Mouse (Mus musculus): ENCODE measurements around the gene Fam98b. TPM values are rescaled to one million over a fixed set of nuclear protein-coding genes. Genes with fewer than 3 reads are reported as not detected.
A peak's percentile ranks its signal among the peaks of the same experiment; 100 is the strongest.

Gene Fam98b
- polyA plus RNA-seq, 1 experiment from 2014 or later: 19.2 TPM

GRCm38 (mm10) chr2:117241953-117242352 lies 7.6 kb upstream of the Fam98b start:
- 83% methylated on average over 4 of the region's 4 CpGs for WGBS
- no peak for DNase-seq (ENCODE audit: low spot score)
- H3K27me3 ChIP-seq (ENCODE audit: low read depth, poor library complexity, severe bottlenecking): no peaks in the 10 kb centered on the region

GRCm38 (mm10) chr2:117250001-117250510 lies 517 bp downstream of the Fam98b start:
- under 1% methylated on average over 24 of the region's 24 CpGs for WGBS

More at GRCm38 (mm10) chr2:117241953-117242352, 7.6 kb upstream of the Fam98b start:
- no peaks in the 10 kb centered on the region for H3K4me1 ChIP-seq
- no peak overlapping the region for H3K27ac ChIP-seq
- H3K36me3 ChIP-seq: no peaks in the 10 kb centered on the region
- no peaks in the 10 kb centered on the region for H3K9me3 ChIP-seq (replicated peaks)
- H3K4me3 ChIP-seq: no peak overlapping the region

DNA sequence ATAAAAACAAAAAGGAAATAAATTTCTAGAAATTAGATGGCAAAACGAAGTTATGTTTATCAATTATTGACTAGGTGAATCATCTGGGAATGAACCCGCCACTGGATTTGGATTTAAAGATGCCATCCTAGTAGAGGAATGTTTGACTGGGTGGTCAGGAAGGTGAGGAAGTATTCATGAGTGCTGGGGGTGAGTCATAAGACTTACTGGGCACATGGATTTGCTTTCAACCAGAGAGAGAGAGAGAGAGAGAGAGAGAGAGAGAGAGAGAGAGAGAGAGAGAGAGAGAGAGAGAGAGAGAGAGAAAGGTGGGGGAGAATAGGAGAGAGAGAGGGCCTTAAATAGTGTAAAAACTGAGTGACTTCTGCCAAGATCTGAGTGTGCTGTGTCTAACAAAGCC lies 5.9 kb downstream of the Fam98b start:
- H3K4me1 ChIP-seq: peaks cover 8% of the 10 kb centered on the region
- H3K36me3 ChIP-seq: peaks cover 37% of the 10 kb centered on the region
- 98% methylated on average over 2 of the region's 2 CpGs for WGBS
- H3K27ac ChIP-seq: no peak overlapping the region
- no peaks in the 10 kb centered on the region for H3K27me3 ChIP-seq (ENCODE audit: low read depth, poor library complexity, severe bottlenecking)
- no peak for DNase-seq (ENCODE audit: low spot score)
- H3K4me3 ChIP-seq: no peak overlapping the region
- no peaks in the 10 kb centered on the region for H3K9me3 ChIP-seq (replicated peaks)

More at GRCm38 (mm10) chr2:117250001-117250510, 517 bp downstream of the Fam98b start:
- Histone ChIP-seq H3K27me3 (ENCODE audit: low read depth, poor library complexity, severe bottlenecking) (no peaks in the 10 kb centered on the region), H3K4me3 (peak overlapping the region; percentile 78), H3K9me3 (replicated peaks) (no peaks in the 10 kb centered on the region), H3K27ac (peak overlapping the region; percentile 96), H3K4me1 (peaks cover 10% of the 10 kb centered on the region), H3K36me3 (peaks cover 11% of the 10 kb centered on the region)
- no peak for DNase-seq (ENCODE audit: low spot score)

- no peaks in the 10 kb centered on the region for H3K4me1 ChIP-seq
- H3K27ac ChIP-seq: no peak overlapping the region
- DNase-seq (ENCODE audit: low spot score): no peak
- no peaks in the 10 kb centered on the region for H3K27me3 ChIP-seq (ENCODE audit: low read depth, poor library complexity, severe bottlenecking)
- peaks cover 55% of the 10 kb centered on the region for H3K36me3 ChIP-seq
- no peak overlapping the region for H3K4me3 ChIP-seq
- WGBS: 88% methylated on average over 1 of the region's 1 CpGs
- H3K9me3 ChIP-seq (replicated peaks): no peaks in the 10 kb centered on the region
Observed at GRCm38 (mm10) chr2:117257617-117258016, 8.1 kb downstream of the Fam98b start.

GRCm38 (mm10) chr2:117262184-117262583 lies 12.6 kb downstream of the Fam98b start:
- Histone ChIP-seq H3K27me3 (ENCODE audit: low read depth, poor library complexity, severe bottlenecking) (no peaks in the 10 kb centered on the region), H3K4me1 (no peaks in the 10 kb centered on the region), H3K36me3 (peaks cover 75% of the 10 kb centered on the region), H3K27ac (no peak overlapping the region), H3K9me3 (replicated peaks) (no peaks in the 10 kb centered on the region), H3K4me3 (no peak overlapping the region)
- 90% methylated on average over 5 of the region's 5 CpGs for WGBS
- no peak for DNase-seq (ENCODE audit: low spot score)

DNA sequence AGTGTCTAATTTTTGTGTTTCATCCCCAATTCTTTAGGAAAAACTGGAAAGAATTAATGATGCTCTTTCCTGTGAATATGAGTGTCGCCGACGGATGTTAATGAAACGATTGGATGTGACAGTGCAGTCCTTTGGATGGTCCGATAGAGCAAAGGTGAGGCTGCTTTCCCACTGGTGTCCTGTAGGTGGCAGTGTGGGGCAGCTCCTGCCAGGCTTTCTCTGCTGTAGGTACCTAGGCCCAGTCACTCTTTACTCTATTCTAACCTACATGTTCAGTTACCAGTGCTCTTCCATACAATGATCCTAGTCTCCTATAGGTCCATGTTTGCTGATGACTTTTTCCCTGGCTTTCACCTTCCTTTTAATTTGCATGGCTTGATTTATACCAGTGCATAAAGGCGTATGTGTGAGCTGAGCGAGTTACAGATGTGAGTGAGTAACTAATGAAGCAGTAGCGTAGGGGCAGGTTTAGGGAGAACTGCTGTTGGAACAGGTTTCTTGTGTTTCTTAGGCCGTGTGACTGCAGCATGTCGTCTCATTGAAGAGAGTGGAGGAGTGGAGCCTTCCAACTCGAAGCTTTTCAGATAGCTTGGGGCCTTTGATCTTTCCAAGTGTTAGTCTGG lies 14.4 kb downstream of the Fam98b start:
- Histone ChIP-seq H3K9me3 (replicated peaks) (no peaks in the 10 kb centered on the region), H3K4me1 (no peaks in the 10 kb centered on the region), H3K36me3 (peaks cover 78% of the 10 kb centered on the region), H3K27me3 (ENCODE audit: low read depth, poor library complexity, severe bottlenecking) (no peaks in the 10 kb centered on the region), H3K27ac (no peak overlapping the region), H3K4me3 (no peak overlapping the region)
- DNase-seq (ENCODE audit: low spot score): peak; percentile 72
- 78% methylated on average over 11 of the region's 11 CpGs for WGBS

DNA sequence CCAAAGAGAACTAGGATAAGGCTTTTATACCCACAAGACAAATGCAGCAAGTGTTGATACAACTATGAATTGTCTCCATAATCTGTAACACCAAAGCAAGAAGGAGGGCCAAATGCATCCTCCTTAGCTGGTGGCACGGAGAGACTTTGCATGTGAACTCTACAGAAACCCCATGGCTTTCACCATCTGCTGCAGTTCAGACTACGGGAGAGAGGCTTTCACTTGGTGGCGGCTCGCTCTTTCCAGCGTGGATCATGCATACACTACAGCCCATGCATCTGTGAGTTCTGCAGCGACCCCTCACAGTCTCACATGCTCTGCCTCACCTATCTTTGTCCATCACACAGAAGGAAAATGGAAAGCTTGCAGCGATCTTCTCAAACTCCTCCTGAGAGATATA lies 38.8 kb downstream of the Fam98b start:
- no peak overlapping the region for H3K4me3 ChIP-seq
- no peaks in the 10 kb centered on the region for H3K36me3 ChIP-seq
- H3K4me1 ChIP-seq: no peaks in the 10 kb centered on the region
- no peak overlapping the region for H3K27ac ChIP-seq
- no peaks in the 10 kb centered on the region for H3K9me3 ChIP-seq (replicated peaks)
- DNase-seq (ENCODE audit: low spot score): no peak
- WGBS: 93% methylated on average over 7 of the region's 7 CpGs
- no peaks in the 10 kb centered on the region for H3K27me3 ChIP-seq (ENCODE audit: low read depth, poor library complexity, severe bottlenecking)

DNA sequence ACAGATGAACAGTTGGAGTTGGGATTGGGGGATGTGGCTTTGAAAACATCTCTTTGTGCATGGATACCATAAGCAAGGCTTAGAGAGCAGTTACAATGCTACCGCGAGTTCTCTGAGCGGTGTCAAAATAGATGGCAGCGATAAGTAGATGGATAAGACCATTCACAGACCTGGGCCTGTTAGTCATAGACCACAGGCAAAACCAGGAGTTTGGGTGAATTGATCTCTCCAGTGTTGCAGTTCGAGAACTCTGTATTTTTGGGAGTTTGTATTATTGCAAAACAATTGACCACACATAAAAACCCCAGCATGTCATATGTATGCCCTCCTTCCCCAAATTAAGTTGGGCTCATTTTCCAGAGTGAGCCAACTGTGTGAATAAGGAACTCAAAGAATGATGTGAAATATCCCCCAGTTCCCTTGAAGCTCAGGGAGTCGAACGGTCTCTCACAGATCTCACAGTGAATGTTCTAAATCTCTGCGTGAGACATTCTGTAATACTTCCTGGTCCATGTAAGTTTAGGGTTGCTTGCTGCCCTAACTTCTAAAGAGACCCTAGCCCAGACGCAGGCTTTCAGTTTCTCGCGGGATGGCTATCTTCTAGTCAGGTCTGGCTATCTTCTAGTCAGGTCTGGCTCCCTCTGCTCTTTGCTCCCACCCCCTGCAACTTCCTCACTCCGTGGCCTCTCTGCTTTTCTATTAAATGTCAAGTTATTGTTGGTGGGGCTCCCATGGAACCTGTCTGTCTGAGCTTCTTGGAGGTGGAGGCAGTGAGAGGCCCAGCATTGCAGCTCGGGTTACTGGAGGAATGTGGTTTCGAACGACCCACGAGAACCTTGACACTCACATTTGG lies 50.3 kb downstream of the Fam98b start:
- Histone ChIP-seq H3K4me1 (peaks cover 14% of the 10 kb centered on the region; the same call in 1 of the 2 replicates), H3K9me3 (replicated peaks) (no peaks in the 10 kb centered on the region), H3K36me3 (no peaks in the 10 kb centered on the region), H3K27ac (no peak overlapping the region), H3K27me3 (ENCODE audit: low read depth, poor library complexity, severe bottlenecking) (no peaks in the 10 kb centered on the region), H3K4me3 (no peak overlapping the region)
- DNase-seq (ENCODE audit: low spot score): no peak
- WGBS: 88% methylated on average over 16 of the region's 16 CpGs

GRCm38 (mm10) chr2:117303391-117304350 lies 54.1 kb downstream of the Fam98b start:
- no peaks in the 10 kb centered on the region for H3K36me3 ChIP-seq
- H3K4me1 ChIP-seq: peaks cover 14% of the 10 kb centered on the region; the same call in 1 of the 2 replicates
- WGBS: 92% methylated on average over 12 of the region's 12 CpGs
- H3K9me3 ChIP-seq (replicated peaks): no peaks in the 10 kb centered on the region
- H3K27me3 ChIP-seq (ENCODE audit: low read depth, poor library complexity, severe bottlenecking): no peaks in the 10 kb centered on the region
- H3K27ac ChIP-seq: no peak overlapping the region
- no peak overlapping the region for H3K4me3 ChIP-seq
- DNase-seq (ENCODE audit: low spot score): no peak

DNA sequence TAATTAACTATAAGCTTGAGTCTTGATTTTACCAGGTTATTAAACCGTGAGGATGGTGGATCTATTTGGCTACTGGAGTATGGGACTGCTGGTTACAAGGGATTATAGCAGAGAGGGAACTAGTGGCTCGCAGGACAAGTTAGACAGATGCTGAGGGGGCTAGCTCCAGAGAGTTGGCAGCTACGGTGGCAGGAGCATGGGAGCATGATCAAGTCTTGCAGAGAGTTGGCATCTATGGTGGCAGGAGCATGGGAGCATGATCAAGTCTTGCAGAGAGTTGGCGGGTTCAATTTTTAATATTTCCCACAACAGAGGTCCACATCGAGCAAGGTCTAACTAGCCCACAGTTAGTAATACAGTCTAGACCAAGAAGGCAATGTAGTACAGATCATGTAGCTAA lies 55.4 kb downstream of the Fam98b start:
- H3K4me3 ChIP-seq: no peak overlapping the region
- WGBS: 91% methylated on average over 5 of the region's 5 CpGs
- H3K36me3 ChIP-seq: no peaks in the 10 kb centered on the region
- DNase-seq (ENCODE audit: low spot score): no peak
- H3K27ac ChIP-seq: no peak overlapping the region
- H3K9me3 ChIP-seq (replicated peaks): no peaks in the 10 kb centered on the region
- peaks cover 14% of the 10 kb centered on the region; the same call in 1 of the 2 replicates for H3K4me1 ChIP-seq
- H3K27me3 ChIP-seq (ENCODE audit: low read depth, poor library complexity, severe bottlenecking): no peaks in the 10 kb centered on the region

DNA sequence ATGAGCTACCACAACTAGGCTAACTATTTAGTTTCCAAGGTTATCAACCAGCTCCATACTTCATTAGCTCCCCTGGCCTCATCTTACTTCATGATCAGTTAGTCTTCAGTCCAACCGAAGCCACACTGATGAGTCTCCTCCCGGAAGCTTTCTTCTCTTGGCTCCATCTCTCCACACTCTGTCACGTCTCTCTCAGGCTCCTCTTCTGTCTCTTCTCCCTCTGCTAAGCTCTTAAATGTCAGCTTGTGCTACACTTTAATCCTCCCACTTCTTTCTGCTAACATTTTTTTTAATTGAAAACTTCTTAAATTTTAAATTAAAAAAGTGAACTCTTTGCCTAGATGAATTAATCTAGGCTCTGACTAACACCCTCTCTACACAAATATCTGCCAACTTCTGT lies 58.4 kb downstream of the Fam98b start:
- WGBS: 90% methylated on average over 3 of the region's 3 CpGs
- H3K4me3 ChIP-seq: no peak overlapping the region
- no peak overlapping the region for H3K27ac ChIP-seq
- H3K4me1 ChIP-seq: peaks cover 10% of the 10 kb centered on the region; the same call in 1 of the 2 replicates
- no peaks in the 10 kb centered on the region for H3K9me3 ChIP-seq (replicated peaks)
- no peaks in the 10 kb centered on the region for H3K36me3 ChIP-seq
- H3K27me3 ChIP-seq (ENCODE audit: low read depth, poor library complexity, severe bottlenecking): no peaks in the 10 kb centered on the region
- DNase-seq (ENCODE audit: low spot score): no peak

- Histone ChIP-seq H3K4me3 (no peak overlapping the region), H3K36me3 (no peaks in the 10 kb centered on the region), H3K27ac (no peak overlapping the region), H3K9me3 (replicated peaks) (no peaks in the 10 kb centered on the region), H3K4me1 (peaks cover 5% of the 10 kb centered on the region; the same call in 1 of the 2 replicates), H3K27me3 (ENCODE audit: low read depth, poor library complexity, severe bottlenecking) (no peaks in the 10 kb centered on the region)
- no peak for DNase-seq (ENCODE audit: low spot score)
- WGBS: 86% methylated on average over 2 of the region's 2 CpGs
Observed at GRCm38 (mm10) chr2:117309046-117309445, 59.5 kb downstream of the Fam98b start.

Data from limb, embryonic 10.5 days (tissue).